Mouse (Mus musculus): ENCODE measurements at regions not wholly inside any gene's neighbourhood (a gene's known extent, or its start where the extent isn't known, plus 50 kb on each side); places are given as distances from the start of the nearest gene placed in this dataset.

GRCm38 (mm10) chr11:19189778-19190177 lies 171.0 kb upstream of the Meis1 start:
- Histone ChIP-seq H3K4me3 (replicated peaks; ENCODE audit: insufficient read depth, low read depth, low read length) (no peak overlapping the region), H3K27ac (ENCODE audit: insufficient read depth, low read length) (no peak overlapping the region), H3K27me3 (ENCODE audit: control insufficient read depth, insufficient read depth, low read length) (no peaks in the 10 kb centered on the region), H3K4me1 (ENCODE audit: control insufficient read depth, insufficient read depth, low read length) (no peaks in the 10 kb centered on the region)
- no peak for DNase-seq
- WGBS: 69% methylated on average over 2 of the region's 2 CpGs
- TF ChIP-seq POLR2A (IDR thresholded peaks at IDR 0.05; ENCODE audit: borderline replicate concordance, insufficient read depth, low read length) (no peak), CTCF (IDR thresholded peaks at IDR 0.05; ENCODE audit: borderline replicate concordance, insufficient read depth, low read depth, low read length) (no peak)

GRCm38 (mm10) chr11:19194464-19194863 lies 175.7 kb upstream of the Meis1 start:
- H3K4me1 ChIP-seq (ENCODE audit: control insufficient read depth, insufficient read depth, low read length): no peaks in the 10 kb centered on the region
- TF ChIP-seq CTCF (IDR thresholded peaks at IDR 0.05; ENCODE audit: borderline replicate concordance, insufficient read depth, low read depth, low read length) (no peak), POLR2A (IDR thresholded peaks at IDR 0.05; ENCODE audit: borderline replicate concordance, insufficient read depth, low read length) (no peak)
- DNase-seq: no peak
- H3K27ac ChIP-seq (ENCODE audit: insufficient read depth, low read length): no peak overlapping the region
- 77% methylated on average over 1 of the region's 1 CpGs for WGBS
- H3K27me3 ChIP-seq (ENCODE audit: control insufficient read depth, insufficient read depth, low read length): no peaks in the 10 kb centered on the region
- H3K4me3 ChIP-seq (replicated peaks; ENCODE audit: insufficient read depth, low read depth, low read length): no peak overlapping the region

- no peak for DNase-seq
- TF ChIP-seq CTCF (IDR thresholded peaks at IDR 0.05; ENCODE audit: borderline replicate concordance, insufficient read depth, low read depth, low read length): no peak
- no peak overlapping the region for H3K27ac ChIP-seq (ENCODE audit: insufficient read depth, low read length)
- no peak overlapping the region for H3K4me3 ChIP-seq (replicated peaks; ENCODE audit: insufficient read depth, low read depth, low read length)
- 60% methylated on average over 1 of the region's 1 CpGs for WGBS
- no peaks in the 10 kb centered on the region for H3K27me3 ChIP-seq (ENCODE audit: control insufficient read depth, insufficient read depth, low read length)
- H3K4me1 ChIP-seq (ENCODE audit: control insufficient read depth, insufficient read depth, low read length): no peaks in the 10 kb centered on the region
Measured at GRCm38 (mm10) chr11:19197790-19198189, 179.0 kb upstream of the Meis1 start.

GRCm38 (mm10) chr11:19202602-19203517 lies 184.1 kb upstream of the Meis1 start:
- DNase-seq: no peak
- no peak overlapping the region for H3K27ac ChIP-seq (ENCODE audit: insufficient read depth, low read length)
- no peaks in the 10 kb centered on the region for H3K4me1 ChIP-seq (ENCODE audit: control insufficient read depth, insufficient read depth, low read length)
- no peaks in the 10 kb centered on the region for H3K27me3 ChIP-seq (ENCODE audit: control insufficient read depth, insufficient read depth, low read length)
- no peak for TF ChIP-seq CTCF (IDR thresholded peaks at IDR 0.05; ENCODE audit: borderline replicate concordance, insufficient read depth, low read depth, low read length)
- no peak for TF ChIP-seq POLR2A (IDR thresholded peaks at IDR 0.05; ENCODE audit: borderline replicate concordance, insufficient read depth, low read length)
- 85% methylated on average over 8 of the region's 8 CpGs for WGBS
- no peak overlapping the region for H3K4me3 ChIP-seq (replicated peaks; ENCODE audit: insufficient read depth, low read depth, low read length)

- Histone ChIP-seq H3K27me3 (ENCODE audit: control insufficient read depth, insufficient read depth, low read length) (no peaks in the 10 kb centered on the region), H3K27ac (ENCODE audit: insufficient read depth, low read length) (no peak overlapping the region), H3K4me3 (replicated peaks; ENCODE audit: insufficient read depth, low read depth, low read length) (no peak overlapping the region), H3K4me1 (ENCODE audit: control insufficient read depth, insufficient read depth, low read length) (no peaks in the 10 kb centered on the region)
- 66% methylated on average over 4 of the region's 4 CpGs for WGBS
- no peak for TF ChIP-seq POLR2A (IDR thresholded peaks at IDR 0.05; ENCODE audit: borderline replicate concordance, insufficient read depth, low read length)
- TF ChIP-seq CTCF (IDR thresholded peaks at IDR 0.05; ENCODE audit: borderline replicate concordance, insufficient read depth, low read depth, low read length): no peak
- no peak for DNase-seq
Measured at GRCm38 (mm10) chr11:19203518-19203900, 184.7 kb upstream of the Meis1 start.

- Histone ChIP-seq H3K27me3 (ENCODE audit: control insufficient read depth, insufficient read depth, low read length) (no peaks in the 10 kb centered on the region), H3K4me3 (replicated peaks; ENCODE audit: insufficient read depth, low read depth, low read length) (no peak overlapping the region), H3K27ac (ENCODE audit: insufficient read depth, low read length) (no peak overlapping the region), H3K4me1 (ENCODE audit: control insufficient read depth, insufficient read depth, low read length) (no peaks in the 10 kb centered on the region)
- no peak for TF ChIP-seq POLR2A (IDR thresholded peaks at IDR 0.05; ENCODE audit: borderline replicate concordance, insufficient read depth, low read length)
- no peak for TF ChIP-seq CTCF (IDR thresholded peaks at IDR 0.05; ENCODE audit: borderline replicate concordance, insufficient read depth, low read depth, low read length)
- DNase-seq: peak in 1 of 2 experiments; percentile 33
- WGBS: 25% methylated on average over 5 of the region's 5 CpGs
Measured at GRCm38 (mm10) chr11:19203968-19204367, 185.2 kb upstream of the Meis1 start.

GRCm38 (mm10) chr11:19204521-19204920 lies 185.7 kb upstream of the Meis1 start:
- Histone ChIP-seq H3K4me3 (replicated peaks; ENCODE audit: insufficient read depth, low read depth, low read length) (no peak overlapping the region), H3K27ac (ENCODE audit: insufficient read depth, low read length) (no peak overlapping the region), H3K4me1 (ENCODE audit: control insufficient read depth, insufficient read depth, low read length) (no peaks in the 10 kb centered on the region), H3K27me3 (ENCODE audit: control insufficient read depth, insufficient read depth, low read length) (no peaks in the 10 kb centered on the region)
- TF ChIP-seq CTCF (IDR thresholded peaks at IDR 0.05; ENCODE audit: borderline replicate concordance, insufficient read depth, low read depth, low read length) (no peak), POLR2A (IDR thresholded peaks at IDR 0.05; ENCODE audit: borderline replicate concordance, insufficient read depth, low read length) (no peak)
- DNase-seq: no peak
- 7% methylated on average over 7 of the region's 7 CpGs for WGBS

GRCm38 (mm10) chr11:19205174-19205573 lies 186.4 kb upstream of the Meis1 start:
- no peaks in the 10 kb centered on the region for H3K4me1 ChIP-seq (ENCODE audit: control insufficient read depth, insufficient read depth, low read length)
- TF ChIP-seq CTCF (IDR thresholded peaks at IDR 0.05; ENCODE audit: borderline replicate concordance, insufficient read depth, low read depth, low read length): no peak
- TF ChIP-seq POLR2A (IDR thresholded peaks at IDR 0.05; ENCODE audit: borderline replicate concordance, insufficient read depth, low read length): no peak
- no peaks in the 10 kb centered on the region for H3K27me3 ChIP-seq (ENCODE audit: control insufficient read depth, insufficient read depth, low read length)
- no peak for DNase-seq
- no peak overlapping the region for H3K27ac ChIP-seq (ENCODE audit: insufficient read depth, low read length)
- H3K4me3 ChIP-seq (replicated peaks; ENCODE audit: insufficient read depth, low read depth, low read length): no peak overlapping the region

Measured in cerebellum, adult 2 months (tissue).